Mouse (Mus musculus): ENCODE data around the gene Ndrg2. TPM values are rescaled to one million over a fixed set of nuclear protein-coding genes. Genes with fewer than 3 reads are reported as not detected.

Ndrg2 gene
- 1,000 to 10,000 TPM; 1,274 to 1,571 TPM for total RNA-seq (2021)
- polyA plus RNA-seq (2012; rRNA removed) = 2,120 and 2,574 TPM in 2 replicates
- long read RNA-seq, transcript Ndrg2-201 (16 exons, 2,099 nt) = major isoform, 671 of 1,706 reads
- long read RNA-seq, transcript Ndrg2-202 (15 exons, 2,103 nt) = minor isoform, 340 of 1,706 reads
- long read RNA-seq, partial matches to known transcripts = 78 of 1,706 reads
- long read RNA-seq, other reads (novel, unspliced or antisense) = 617 of 1,706 reads

GRCm38 (mm10) chr14:51913960-51914762 is at the start of gene Ndrg2:
Gene Ndrg2 (minus strand): TSS chr14:51914158.
- no peaks in the 10 kb centered on the region for H3K79me2 ChIP-seq (replicated peaks; ENCODE audit: control insufficient read depth, insufficient read depth, low read length)
- peak within 1 kb of the TSS; percentile 90 for H3K9ac ChIP-seq (ENCODE audit: low read depth, low read length)
- peak within 1 kb of the TSS; percentile 99 for H3K27ac ChIP-seq
- TF ChIP-seq POLR2A (IDR thresholded peaks at IDR 0.05; ENCODE audit: insufficient read depth, low read depth, low read length) (peak; percentile 69; the same call in 1 of the 2 replicates), CTCF (IDR thresholded peaks at IDR 0.05) (no peak), EP300 (IDR thresholded peaks at IDR 0.05; ENCODE audit: insufficient read depth, low read depth, low read length) (no peak)
- H3K36me3 ChIP-seq (ENCODE audit: control insufficient read depth, insufficient read depth, low read length) = no peaks in the 10 kb centered on the region
- peaks cover 7% of the 10 kb centered on the region for H3K4me1 ChIP-seq (ENCODE audit: control insufficient read depth, insufficient read depth, low read length)
- peak within 1 kb of the TSS; percentile 72 for H3K4me3 ChIP-seq
- WGBS = 4% methylated on average over 22 of the region's 23 CpGs
- peak; percentile 91 to 92 for DNase-seq
- H3K27me3 ChIP-seq (ENCODE audit: control insufficient read depth, insufficient read depth, low read length) = no peaks in the 10 kb centered on the region
- intact Hi-C loops (cut with DNase I) = no loop called here

DNA sequence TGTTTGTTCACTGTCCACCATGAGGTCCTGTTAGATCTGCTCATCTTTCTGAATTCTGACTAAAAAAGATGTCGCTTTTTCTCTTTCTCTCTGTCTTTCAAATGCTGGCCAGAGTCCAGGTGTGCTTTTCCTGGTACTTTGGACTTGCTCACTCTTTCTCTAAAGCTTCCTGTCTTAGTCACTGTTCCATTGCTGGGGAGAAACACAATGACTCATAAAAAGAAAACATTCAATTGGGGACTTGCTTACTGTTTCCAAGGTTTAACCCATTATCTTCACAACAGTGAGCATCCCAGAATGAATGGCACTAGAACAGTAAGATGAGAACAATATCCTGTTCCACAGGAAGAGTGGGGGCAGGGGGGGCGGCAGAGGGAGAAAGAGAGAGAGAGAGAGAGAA is 46.4 kb upstream of the Ndrg2 start:
- Histone ChIP-seq H3K27me3 (ENCODE audit: control insufficient read depth, insufficient read depth, low read length) (no peaks in the 10 kb centered on the region), H3K79me2 (replicated peaks; ENCODE audit: control insufficient read depth, insufficient read depth, low read length) (no peaks in the 10 kb centered on the region), H3K4me1 (ENCODE audit: control insufficient read depth, insufficient read depth, low read length) (no peaks in the 10 kb centered on the region), H3K9ac (ENCODE audit: low read depth, low read length) (no peak overlapping the region), H3K36me3 (ENCODE audit: control insufficient read depth, insufficient read depth, low read length) (no peaks in the 10 kb centered on the region), H3K27ac (no peak overlapping the region), H3K4me3 (no peak overlapping the region)
- no peak for TF ChIP-seq POLR2A (IDR thresholded peaks at IDR 0.05; ENCODE audit: insufficient read depth, low read depth, low read length)
- TF ChIP-seq CTCF (IDR thresholded peaks at IDR 0.05) = no peak
- no peak for TF ChIP-seq EP300 (IDR thresholded peaks at IDR 0.05; ENCODE audit: insufficient read depth, low read depth, low read length)
- no peak for DNase-seq
- WGBS = 49% methylated on average over 2 of the region's 2 CpGs
- intact Hi-C loops (cut with DNase I) = no loop called here

GRCm38 (mm10) chr14:51943336-51943735 is 29.4 kb upstream of the Ndrg2 start:
- Histone ChIP-seq H3K4me3 (no peak overlapping the region), H3K27ac (no peak overlapping the region), H3K9ac (ENCODE audit: low read depth, low read length) (no peak overlapping the region), H3K27me3 (ENCODE audit: control insufficient read depth, insufficient read depth, low read length) (no peaks in the 10 kb centered on the region), H3K4me1 (ENCODE audit: control insufficient read depth, insufficient read depth, low read length) (no peaks in the 10 kb centered on the region; the same call in none of the 2 replicates), H3K79me2 (replicated peaks; ENCODE audit: control insufficient read depth, insufficient read depth, low read length) (no peaks in the 10 kb centered on the region), H3K36me3 (ENCODE audit: control insufficient read depth, insufficient read depth, low read length) (no peaks in the 10 kb centered on the region)
- no peak for TF ChIP-seq EP300 (IDR thresholded peaks at IDR 0.05; ENCODE audit: insufficient read depth, low read depth, low read length)
- TF ChIP-seq POLR2A (IDR thresholded peaks at IDR 0.05; ENCODE audit: insufficient read depth, low read depth, low read length) = no peak
- TF ChIP-seq CTCF (IDR thresholded peaks at IDR 0.05) = no peak
- DNase-seq = no peak
- intact Hi-C loops (cut with DNase I) = loop anchor here (5.0 kb wide), 1 partner anchor 41 kb away; no protein-coding TSS in a partner anchor
- 56% methylated on average over 6 of the region's 6 CpGs for WGBS

DNA sequence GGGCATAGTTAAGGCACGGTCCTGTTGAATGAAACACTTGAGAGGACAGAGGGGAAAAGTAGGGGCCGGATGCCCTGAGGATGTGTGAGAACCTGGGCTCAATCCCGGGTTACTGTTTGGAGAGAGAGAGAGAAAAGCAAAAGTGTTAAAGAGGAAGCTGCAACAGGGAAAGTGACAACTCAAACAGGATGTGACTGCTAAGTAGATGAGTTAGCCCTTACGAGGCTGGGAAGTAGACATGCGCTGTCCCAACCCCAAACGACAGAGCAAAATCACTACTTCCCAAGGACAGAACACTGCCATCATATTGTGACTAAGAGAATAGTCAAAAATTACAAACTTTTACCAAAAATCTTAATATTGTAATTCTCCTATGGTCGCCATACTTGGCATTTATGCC is 28.3 kb upstream of the Ndrg2 start:
- DNase-seq = no peak
- no peaks in the 10 kb centered on the region; the same call in none of the 2 replicates for H3K4me1 ChIP-seq (ENCODE audit: control insufficient read depth, insufficient read depth, low read length)
- intact Hi-C loops (cut with DNase I) = loop anchor here (5.0 kb wide), 1 partner anchor 40 kb away; no protein-coding TSS in a partner anchor
- no peaks in the 10 kb centered on the region for H3K36me3 ChIP-seq (ENCODE audit: control insufficient read depth, insufficient read depth, low read length)
- no peaks in the 10 kb centered on the region for H3K27me3 ChIP-seq (ENCODE audit: control insufficient read depth, insufficient read depth, low read length)
- H3K4me3 ChIP-seq = no peak overlapping the region
- H3K9ac ChIP-seq (ENCODE audit: low read depth, low read length) = no peak overlapping the region
- 39% methylated on average over 7 of the region's 7 CpGs for WGBS
- no peak for TF ChIP-seq POLR2A (IDR thresholded peaks at IDR 0.05; ENCODE audit: insufficient read depth, low read depth, low read length)
- TF ChIP-seq EP300 (IDR thresholded peaks at IDR 0.05; ENCODE audit: insufficient read depth, low read depth, low read length) = no peak
- no peak for TF ChIP-seq CTCF (IDR thresholded peaks at IDR 0.05)
- H3K27ac ChIP-seq = no peak overlapping the region
- H3K79me2 ChIP-seq (replicated peaks; ENCODE audit: control insufficient read depth, insufficient read depth, low read length) = no peaks in the 10 kb centered on the region

DNA sequence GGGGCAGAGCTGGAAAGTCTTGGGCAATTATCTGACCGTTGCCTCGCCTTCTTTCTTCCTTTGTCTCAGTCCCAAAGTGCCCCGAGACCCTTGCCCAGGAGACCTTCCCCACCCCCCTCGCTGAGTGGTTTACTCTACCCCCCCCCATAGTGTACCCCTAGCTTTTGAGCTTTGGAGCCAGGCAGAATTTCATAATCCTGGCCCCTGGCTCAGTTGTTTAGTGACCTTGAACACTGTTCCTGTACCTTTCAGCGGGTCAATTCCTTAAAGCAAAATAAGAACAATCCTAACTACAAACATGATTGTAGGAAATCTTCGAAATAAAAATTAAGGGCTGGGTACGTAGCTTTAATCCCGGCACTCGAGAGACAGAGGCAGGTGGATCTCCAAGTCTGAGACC is 27.6 kb upstream of the Ndrg2 start:
- Histone ChIP-seq H3K79me2 (replicated peaks; ENCODE audit: control insufficient read depth, insufficient read depth, low read length) (no peaks in the 10 kb centered on the region), H3K4me3 (no peak overlapping the region), H3K4me1 (ENCODE audit: control insufficient read depth, insufficient read depth, low read length) (no peaks in the 10 kb centered on the region; the same call in none of the 2 replicates), H3K9ac (ENCODE audit: low read depth, low read length) (no peak overlapping the region), H3K36me3 (ENCODE audit: control insufficient read depth, insufficient read depth, low read length) (no peaks in the 10 kb centered on the region), H3K27me3 (ENCODE audit: control insufficient read depth, insufficient read depth, low read length) (no peaks in the 10 kb centered on the region), H3K27ac (no peak overlapping the region)
- no peak for DNase-seq
- 67% methylated on average over 9 of the region's 9 CpGs for WGBS
- intact Hi-C loops (cut with DNase I) = loop anchor here (5.0 kb wide), 1 partner anchor 39 kb away; no protein-coding TSS in a partner anchor
- TF ChIP-seq CTCF (IDR thresholded peaks at IDR 0.05) (no peak), POLR2A (IDR thresholded peaks at IDR 0.05; ENCODE audit: insufficient read depth, low read depth, low read length) (no peak), EP300 (IDR thresholded peaks at IDR 0.05; ENCODE audit: insufficient read depth, low read depth, low read length) (no peak)
